Comparison of ENCODE assay signal across 8 mouse cellular contexts in genomic region chrX:36795424-36796162, GRCm38 (mm10). TPM values are rescaled to one million over a fixed set of nuclear protein-coding genes. Genes with fewer than 3 reads are reported as not detected.
DNase-seq lines count a peak whose midpoint lies in the region; ATAC-seq lines count a peak whose summit lies in the region.

Slc25a5 (plus strand) TSS chrX:36795651.

- DNase-seq in T-cell, adult 2 months (ENCODE audit: low spot score), result peak; percentile 89
- peak; percentile 78 to 87 for DNase-seq in cerebellum, postnatal 36 days
- DNase-seq in gastrocnemius, adult 18-20 months (ENCODE audit: low spot score), result peak; percentile 84
- DNase-seq in left cerebral cortex, adult 11 months (ENCODE audit: low spot score), result peak; percentile 67
- peak; percentile 88 for DNase-seq in lung, postnatal 36 days
- peak; percentile 82 for DNase-seq in retina, embryonic 14.5 days (ENCODE audit: low spot score)
- DNase-seq in thymus, postnatal 4 days, result peak; percentile 87

- H3K4me1 ChIP-seq in hindbrain, embryonic 15.5 days (replicated peaks), result peaks cover 4% of the 10 kb centered on the region; the same call in 1 of the 2 replicates

- ATAC-seq in hindbrain, embryonic 15.5 days (ENCODE audit: low FRiP score, low read depth), result peak; percentile 95

- H3K9ac ChIP-seq in hindbrain, embryonic 15.5 days, result peak within 1 kb of the TSS; percentile 70

- H3K27ac ChIP-seq in hindbrain, embryonic 15.5 days (replicated peaks), result peak within 1 kb of the TSS; percentile 85

- H3K9me3 ChIP-seq in hindbrain, embryonic 15.5 days, result no peaks in the 10 kb centered on the region

- H3K4me3 ChIP-seq in hindbrain, embryonic 15.5 days, result peak within 1 kb of the TSS; percentile 65

- no peaks in the 10 kb centered on the region for H3K36me3 ChIP-seq in hindbrain, embryonic 15.5 days

- H3K4me2 ChIP-seq in hindbrain, embryonic 15.5 days, result peak within 1 kb of the TSS; percentile 54

- H3K27me3 ChIP-seq in hindbrain, embryonic 15.5 days, result no peaks in the 10 kb centered on the region

- 23% methylated on average over 41 of the region's 41 CpGs for WGBS in hindbrain, embryonic 15.5 days

RNA-seq across cellular contexts. Expression of gene Slc25a5, which starts in this region (rescaled TPM):
- 10 to 100 TPM; 58.6 to 65.0 TPM for total RNA-seq in gastrocnemius, adult 18-20 months (2021)
- polyA plus RNA-seq in hindbrain, embryonic 15.5 days (2015; fragmentation: Nextera tagmentation; extraction: Ambion mirVana), result 506 and 575 TPM in 2 replicates

Comparison
In these comparisons a context has a peak if more than half of its experiments do, and no peak if none do; other contexts are left out.
1. Peak in every context shown above with its lines: DNase-seq, ATAC-seq, H3K4me3 ChIP-seq and H3K27ac ChIP-seq.